Mouse (Mus musculus) layer of hippocampus, postnatal 25 days (tissue): ENCODE data around the gene Nmi. TPM values are rescaled to one million over a fixed set of nuclear protein-coding genes. Genes with fewer than 3 reads are reported as not detected.
"Not testable (repeated sequence)": the region's sequence is repeated elsewhere in the genome, so short reads cannot be mapped to it uniquely, and the experiment has no call there.

ENCODE experiments used
- DNase-seq, 2 experiments: peaks; one replicate each; pipeline ENCODE4 v3.0.0; 2022; ENCODE audit warnings: mixed read lengths in 2 of 2, low spot score in 1 of 2; ENCODE audit errors: extremely low spot score in 1 of 2
- total RNA-seq, 2 experiments: library from RNA; stranded (reverse); gene quantifications; 2 replicates each; pipeline ENCODE4 v1.2.3; 2021

Gene Nmi
- total RNA-seq = 1 to 10 TPM; 1.8 to 2.3 TPM

DNA sequence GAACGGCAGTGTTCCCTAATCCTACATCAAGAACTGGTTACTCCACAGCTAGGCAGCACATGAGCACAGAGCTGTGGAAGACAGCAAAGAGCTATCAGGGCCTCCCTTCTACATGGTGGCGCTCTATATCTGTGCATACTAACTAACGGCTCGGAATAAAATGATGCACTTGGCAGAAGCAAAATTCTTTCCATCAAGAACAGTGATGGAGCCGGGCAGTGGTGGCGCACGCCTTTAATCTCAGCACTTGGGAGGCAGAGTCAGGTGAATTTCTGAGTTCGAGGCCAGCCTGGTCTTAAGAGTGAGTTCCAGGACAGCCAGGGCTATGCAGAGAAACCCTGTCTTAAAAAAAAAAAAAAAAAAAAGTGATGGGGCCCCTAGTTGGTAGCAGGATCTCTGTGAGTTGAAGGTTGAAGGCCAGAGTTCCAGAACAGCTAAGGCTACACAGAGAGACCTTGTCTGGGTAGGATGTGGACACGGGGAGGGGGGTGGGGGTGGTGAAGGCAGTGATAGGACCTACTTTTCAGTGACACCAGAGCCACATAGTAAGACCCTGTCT, at the start of gene Nmi:
Nmi (minus strand) TSS at position 85 of the 559 bp plus-strand sequence.
- no peak for DNase-seq

DNA sequence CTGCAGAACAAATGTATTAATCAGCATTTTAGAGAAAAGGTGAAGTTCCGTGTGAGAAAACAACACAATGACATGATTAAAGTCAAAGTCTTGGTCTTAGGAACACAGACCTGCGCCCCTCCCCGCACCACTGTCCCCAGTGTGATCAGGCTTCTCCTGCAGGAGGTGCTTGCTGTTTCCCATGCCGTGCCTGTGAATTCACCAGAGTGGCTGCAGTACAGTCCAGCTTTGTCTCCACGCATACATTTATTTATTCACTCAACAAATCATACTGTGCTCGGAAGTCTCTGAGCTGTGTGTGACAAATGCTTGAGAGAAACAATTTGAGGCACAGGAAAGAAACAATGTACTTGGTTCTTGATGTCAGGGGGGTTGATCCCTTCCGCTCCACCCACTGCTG, 43.1 kb upstream of the Nmi start:
- DNase-seq = no peak

DNA sequence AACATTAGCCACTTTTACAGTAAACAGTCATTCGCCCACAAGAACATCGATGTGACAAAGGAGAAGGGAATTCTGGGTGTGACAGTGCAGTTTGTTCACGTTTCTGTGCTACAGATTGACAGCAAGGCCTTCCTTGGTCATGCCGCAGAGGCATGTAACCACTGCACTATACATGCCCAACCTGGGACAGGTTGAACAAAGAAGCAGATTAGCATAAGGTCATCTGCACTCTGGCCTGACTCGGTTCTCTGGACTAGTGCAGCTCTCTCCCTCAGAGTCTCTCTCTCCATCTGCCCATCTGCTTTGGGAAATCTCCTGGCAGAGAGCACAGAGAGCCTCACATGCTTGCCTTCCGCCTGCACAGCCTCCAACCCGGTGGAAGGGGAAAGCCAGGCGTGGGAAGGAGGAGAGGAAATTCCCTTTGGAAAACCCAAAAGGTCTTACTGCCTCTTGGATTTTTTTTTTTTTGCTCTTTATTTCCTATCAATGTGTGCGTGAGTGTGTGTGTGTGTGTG, 40.1 kb upstream of the Nmi start:
- peak in 1 of 2 experiments; percentile 11 for DNase-seq

DNA sequence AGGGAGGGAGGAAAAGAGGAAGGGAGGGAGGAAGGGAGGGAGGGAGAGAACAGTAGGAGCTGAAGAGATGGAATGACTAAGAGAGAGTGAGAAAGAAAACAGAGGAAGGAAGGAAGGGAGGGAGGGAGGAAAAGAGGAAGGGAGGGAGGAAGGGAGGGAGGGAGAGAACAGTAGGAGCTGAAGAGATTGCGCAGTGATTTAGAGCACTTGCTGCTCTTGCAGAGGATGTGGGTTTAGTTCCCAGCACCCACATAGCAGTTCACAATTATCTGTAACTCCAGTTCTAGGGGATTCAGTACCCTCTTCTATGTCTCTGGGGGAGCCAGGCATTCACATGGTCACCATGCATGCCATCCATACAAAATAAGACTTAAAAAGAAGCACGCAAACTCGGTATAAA, 38.5 kb upstream of the Nmi start:
- not testable (repeated sequence) for DNase-seq

DNA sequence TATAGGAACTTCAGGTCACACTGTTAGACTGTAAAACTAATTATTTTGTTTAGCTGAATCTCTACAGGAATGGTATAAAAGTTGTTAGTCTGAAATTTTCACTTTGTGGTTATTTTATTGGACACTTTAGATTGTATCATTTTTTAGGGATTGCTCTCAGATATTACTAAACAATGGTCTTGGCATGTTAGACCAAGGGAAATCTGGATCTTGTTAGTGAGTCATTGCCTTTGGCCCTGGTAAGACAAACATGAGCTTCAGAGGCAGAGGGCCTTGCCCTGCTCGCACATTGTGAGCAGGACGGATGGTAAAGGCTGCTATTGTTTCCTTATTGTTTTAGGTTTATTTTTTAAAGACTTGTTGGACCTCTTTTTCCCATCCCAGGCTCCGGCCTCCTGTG, 33.1 kb upstream of the Nmi start:
- no peak for DNase-seq

DNA sequence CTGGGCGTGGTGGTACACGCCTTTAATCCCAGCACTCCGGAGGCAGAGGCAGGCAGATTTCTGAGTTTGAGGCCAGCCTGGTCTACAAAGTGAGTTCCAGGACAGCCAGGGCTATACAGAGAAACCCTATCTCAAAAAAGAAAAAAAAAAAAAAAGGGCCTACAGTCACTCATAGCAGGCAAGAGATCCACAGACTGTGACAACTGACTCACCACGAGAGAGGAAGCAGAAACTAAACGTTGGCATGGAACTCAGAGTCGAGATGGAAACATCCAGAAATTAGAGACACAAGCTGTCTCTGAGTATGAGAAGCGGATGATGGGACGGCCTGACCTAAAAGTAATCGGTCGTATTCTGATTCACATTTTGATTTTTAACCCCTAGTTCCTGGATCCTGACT, 29.0 kb upstream of the Nmi start:
- DNase-seq = not testable (repeated sequence)

DNA sequence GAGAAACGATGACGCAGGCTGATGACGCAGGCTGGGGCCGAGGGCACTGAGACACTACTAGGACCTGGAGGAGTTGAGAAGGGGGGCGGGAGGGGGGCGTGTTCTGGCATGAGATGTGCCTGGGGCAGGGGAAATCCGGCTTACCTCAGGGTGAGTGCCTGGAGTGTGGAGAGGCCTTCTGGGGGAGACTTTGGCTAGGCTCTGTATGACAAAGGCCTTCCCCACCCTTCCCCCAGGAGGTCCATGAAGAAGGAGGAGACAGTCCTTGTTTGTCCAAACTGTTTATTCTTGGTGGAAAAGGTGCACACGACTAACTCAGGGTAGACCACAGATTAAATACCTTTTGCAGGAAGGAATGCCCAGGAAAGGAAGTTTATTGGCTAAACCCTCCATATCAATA, 28.2 kb upstream of the Nmi start:
- no peak for DNase-seq

DNA sequence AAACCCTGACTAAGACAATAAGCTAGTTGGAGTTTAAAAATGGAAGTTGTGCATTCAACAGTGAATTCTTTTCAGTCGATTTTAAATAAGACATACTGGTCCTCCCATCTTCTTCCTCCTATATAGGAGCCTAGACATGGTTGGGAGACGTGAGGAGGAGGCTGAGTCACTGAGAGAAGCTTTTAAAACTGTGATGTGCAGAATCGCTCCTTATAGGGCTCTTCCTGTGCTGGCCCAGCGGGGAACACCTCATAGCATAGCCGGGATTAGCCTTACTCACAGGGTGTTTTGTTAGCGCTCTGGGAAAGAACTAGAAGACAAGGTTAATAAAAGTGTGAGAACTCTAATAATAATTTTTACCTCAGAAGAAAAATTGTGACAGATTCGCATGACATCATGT, 26.7 kb upstream of the Nmi start:
- no peak for DNase-seq

DNA sequence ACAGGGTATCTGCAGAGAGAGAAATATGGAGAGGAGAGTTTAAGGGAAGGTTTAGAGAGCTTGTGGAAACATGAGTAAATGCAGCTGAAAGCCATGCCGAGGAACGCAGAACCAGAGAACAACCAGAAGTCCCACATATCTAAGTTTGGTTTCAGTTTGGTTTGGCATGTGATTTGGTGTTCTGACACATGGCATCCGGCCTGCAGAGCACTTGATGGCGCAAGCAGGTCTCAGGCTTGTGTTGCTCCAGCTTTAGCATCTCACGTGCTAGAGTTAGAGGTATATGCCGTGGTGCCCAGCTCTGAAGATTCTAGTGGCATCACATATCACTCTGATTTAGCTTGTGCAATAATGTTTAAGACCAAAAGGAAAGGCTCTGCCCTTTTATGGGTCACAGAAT, 18.2 kb upstream of the Nmi start:
- no peak for DNase-seq

DNA sequence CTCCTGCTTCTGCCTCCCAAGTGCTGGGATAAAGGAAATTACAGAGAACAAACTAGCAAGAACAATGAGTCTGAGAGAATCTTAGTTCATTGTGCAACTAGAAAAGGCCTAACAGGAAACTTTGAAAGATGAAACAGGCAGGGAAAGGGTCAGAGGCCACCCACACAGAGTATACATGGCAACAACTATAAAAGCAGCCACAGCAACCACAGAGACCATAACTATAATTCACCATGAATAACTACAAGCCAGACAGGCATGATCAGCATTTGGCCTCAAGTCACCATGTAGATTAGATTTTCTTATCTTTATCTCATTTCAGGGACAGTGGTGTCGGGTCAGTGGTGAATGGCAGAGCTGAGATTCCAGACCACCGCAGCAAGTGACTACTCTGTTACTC, 16.3 kb upstream of the Nmi start:
- DNase-seq = no peak

DNA sequence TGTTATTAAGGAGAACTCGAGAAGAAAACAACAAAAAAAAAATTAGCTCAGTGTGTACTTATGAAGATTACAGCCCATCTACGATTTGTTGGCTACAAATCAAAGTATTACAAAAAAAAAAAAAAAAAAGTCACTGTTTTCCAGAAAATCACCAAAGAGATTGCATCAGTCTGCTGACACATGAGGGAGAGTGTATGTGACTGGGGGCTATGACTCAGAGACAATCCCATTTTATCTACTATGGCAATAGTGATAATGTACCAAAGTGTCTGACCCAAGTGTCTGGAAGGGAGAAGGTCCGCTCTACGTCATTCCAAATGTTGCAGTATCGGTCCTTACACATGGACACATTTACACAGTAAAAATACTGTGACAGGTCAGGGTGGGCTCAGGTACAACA, 13.4 kb upstream of the Nmi start:
- no peak for DNase-seq

DNA sequence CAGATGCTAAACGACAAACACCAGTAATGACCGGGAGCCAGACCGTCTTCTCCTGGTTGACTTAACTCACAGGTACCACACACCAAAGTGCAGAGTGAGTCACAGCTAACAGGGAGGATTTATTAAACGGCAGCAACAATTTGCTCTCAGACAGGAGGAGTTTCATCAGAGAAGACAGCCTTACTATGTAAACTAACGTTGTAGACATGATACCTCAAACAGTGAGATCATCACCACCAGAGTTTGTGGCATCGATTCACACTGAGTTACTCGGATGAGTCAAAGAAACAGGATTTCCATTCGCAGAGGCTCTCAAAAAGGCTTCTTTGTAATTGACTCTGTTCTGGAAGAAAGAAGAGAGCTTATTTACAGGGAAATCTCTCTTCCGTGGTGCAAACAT, 12.9 kb upstream of the Nmi start:
- no peak for DNase-seq

DNA sequence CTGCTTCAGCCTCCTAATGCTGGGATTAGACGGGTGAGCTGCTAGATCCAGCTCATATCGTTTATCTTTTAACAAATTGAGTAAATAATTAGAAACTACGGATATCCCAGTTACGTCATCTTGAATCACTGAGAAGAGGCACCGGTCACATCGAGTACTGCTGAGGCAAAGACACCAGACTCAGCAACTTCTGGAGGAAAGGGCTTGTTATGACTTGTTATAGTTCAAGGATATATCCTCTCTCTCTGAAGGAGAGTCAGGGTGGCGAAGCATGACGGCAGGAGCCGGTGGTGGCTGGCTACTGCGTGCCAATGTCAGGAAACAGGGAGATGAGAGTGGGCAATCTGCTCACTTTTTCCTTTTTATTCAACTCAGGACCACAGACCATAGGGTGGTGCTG, 11.9 kb upstream of the Nmi start:
- DNase-seq = no peak

DNA sequence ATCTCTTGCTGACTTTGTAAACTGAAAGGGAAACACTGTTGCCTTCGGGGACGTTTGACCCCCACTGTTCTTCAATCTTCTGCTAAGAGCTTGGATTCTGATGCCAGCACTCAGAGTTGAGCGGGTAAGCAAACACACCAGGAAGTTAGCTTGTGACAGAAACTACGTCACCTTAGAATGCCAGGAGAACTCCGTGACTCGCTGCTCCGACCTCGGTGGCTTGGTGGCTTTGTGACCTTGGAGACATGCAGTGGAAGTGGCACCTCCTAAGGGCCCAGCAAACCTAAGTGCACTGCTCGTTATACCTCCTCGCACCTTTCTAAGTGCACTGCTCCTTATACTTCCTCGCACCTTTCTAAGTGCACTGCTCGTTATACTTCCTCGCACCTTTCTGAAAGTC, 9.0 kb upstream of the Nmi start:
- DNase-seq = no peak

DNA sequence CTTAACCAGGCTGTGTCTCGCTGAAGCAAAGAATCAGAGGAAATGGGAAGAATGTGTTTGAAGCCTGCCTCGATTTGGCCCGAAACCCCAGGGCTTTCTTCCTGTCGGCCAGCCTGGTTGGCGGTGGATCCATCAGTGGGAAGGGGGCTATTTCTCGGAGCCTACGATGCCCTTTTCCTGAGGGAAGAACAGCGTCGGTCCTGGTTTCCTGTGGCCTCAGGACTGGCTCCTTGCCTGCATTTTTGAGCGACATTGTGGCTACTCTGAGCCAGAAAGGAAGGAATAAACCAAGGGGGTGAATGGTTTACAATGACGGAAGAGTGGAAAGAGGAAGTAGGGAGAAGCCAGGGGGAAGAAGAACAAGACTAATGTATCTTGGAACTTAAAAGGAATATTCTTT, 8.3 kb upstream of the Nmi start:
- DNase-seq = no peak

DNA sequence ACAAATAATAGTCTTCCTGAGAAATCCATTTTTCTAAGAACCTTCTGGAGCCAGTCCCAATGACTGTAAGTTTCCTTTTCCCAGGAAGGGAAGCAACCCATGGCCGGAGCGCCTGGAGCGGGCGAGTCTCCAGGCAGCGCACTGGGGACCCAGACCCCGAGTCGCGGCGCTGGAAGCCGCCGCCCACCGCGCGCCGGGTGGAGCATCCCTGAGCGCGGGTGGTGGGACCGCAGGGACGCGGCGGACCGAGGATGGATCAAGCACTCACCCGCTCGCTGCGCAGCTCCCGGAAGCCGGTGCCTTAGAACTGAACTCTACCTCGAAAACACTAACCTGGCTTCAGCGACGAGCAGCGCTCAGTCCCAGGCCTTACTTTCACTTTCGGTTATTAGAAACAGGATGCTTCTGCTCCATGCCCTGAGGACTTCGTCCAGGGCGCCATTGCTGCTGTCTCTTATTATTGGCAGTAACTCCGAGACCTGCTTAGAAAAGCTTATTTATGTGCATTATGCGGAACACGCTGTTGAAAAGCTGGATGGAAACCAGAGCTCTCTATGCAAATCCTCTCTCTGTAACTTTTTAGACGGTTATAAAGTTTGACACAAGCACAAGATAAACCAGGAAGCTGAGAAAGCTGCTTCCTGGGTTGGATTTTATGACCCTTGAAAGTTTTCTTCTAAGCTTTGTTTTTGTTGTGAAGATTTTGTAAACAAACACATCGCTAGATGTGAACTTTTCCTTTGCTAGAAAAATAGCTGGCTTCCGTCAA, 469 bp downstream of the Nmi start:
- peak; percentile 18 to 19 for DNase-seq

DNA sequence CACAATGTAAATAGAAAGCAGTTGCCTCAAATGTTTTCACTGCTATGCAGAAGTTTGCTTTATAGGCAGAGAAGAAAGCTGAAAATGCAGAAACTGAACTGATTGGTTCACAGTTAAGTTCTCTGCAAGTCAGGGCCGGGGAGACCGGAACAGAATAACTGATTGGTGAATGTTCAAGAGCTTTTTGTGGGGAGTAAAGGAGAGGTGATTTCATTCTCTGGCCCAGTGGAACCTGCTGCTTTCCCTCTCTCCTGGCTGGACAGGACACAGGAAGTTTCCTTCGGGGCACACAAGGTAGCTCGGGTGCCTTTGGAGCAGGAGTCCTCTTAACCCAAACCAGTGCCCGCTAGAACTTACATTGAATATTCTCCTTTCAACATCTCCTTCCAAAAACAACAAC, 1.2 kb downstream of the Nmi start:
- no peak for DNase-seq

DNA sequence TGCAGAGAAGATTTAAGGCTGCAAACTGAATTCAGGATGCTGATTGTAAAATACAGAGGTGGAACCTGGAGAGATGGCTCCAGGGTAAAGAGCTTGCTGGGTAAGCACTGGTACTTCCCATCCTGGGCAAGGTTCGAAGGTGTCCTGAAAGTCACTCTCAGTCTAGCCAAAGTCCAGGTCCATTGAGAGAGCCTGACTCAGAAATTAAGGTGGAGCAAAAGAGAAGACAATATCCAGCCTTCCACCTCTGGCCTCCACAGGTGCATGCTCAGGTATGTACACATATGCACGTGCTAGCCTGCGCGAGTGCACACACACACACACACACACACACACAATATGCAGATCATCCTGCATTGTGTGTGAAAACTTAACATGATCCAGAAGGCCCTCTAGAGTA, 2.4 kb downstream of the Nmi start:
- no peak for DNase-seq

DNA sequence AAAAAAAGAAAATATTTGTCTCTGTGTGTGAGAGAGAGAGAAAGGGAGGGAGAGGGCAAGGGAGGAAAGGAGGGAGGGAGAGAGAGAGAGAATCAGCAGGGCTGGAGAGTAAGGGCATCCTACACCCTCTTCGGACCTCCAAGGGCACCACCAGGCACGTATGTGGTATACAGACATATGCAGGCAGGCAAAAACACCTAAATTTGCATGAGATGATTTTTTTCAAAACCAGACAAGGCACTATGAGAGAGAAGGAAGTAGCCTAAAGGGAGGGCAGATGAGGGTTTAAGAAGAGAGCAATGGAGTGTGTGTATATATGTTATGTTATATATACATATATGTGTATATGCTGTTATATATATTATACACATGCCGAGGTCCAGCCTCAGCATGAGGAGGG, 6.0 kb downstream of the Nmi start:
- no peak for DNase-seq

DNA sequence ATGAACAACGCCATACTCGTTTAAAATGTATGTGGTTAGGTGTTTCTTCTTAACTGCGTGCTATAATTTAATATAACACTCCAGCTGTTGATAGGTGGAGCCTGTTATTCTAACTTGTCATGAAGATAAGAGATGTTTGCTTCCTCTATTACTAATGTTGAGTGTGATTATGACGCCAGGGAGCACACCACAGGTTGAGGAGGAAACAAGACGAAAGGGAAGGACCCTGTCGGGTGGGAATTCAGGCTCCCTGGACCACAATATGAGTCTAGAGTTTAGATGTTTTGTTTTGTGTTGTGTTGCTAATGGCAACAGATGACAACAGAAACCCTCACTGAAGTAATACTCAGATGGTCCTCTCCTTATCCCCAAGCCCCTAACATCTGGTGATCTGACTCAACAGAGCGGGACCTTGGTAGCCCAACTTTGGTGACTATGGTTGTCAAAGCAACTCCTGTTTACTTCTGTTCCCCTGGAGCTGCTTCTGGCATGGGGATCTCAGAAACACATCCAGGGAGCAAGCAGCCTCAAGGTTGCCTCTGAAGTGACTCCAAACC, 19.6 kb downstream of the Nmi start:
- DNase-seq = no peak

DNA sequence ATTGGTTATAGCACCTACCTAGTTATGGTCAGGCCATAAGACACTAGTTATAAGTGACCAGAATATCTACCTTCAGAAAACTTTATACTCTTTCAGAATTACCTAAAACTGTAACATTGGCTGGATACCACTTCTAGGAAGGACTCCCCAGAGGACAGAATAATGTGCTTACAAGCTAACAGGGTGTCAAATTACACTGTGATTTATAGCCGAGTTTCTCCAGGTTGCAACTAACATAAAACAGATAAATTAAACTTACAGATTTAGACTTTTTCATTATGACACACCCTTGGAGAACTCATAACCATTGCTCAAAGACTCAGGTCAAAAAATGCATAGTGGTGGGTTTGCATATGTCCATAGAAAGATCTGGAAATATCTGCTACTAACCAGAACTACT, 22.4 kb downstream of the Nmi start:
- DNase-seq = no peak
